Mouse (Mus musculus) embryonic facial prominence, embryonic 11.5 days (tissue): Measurements from ENCODE around the gene Tnnt3. TPM values are rescaled to one million over a fixed set of nuclear protein-coding genes. Genes with fewer than 3 reads are reported as not detected.

Experiments
- ATAC-seq: fragments of 200-750 bp; cut with Nextera tagmentation; replicated peaks from 2 replicates; pipeline ENCODE4 v1.8.0; 2017; ENCODE audit warnings: low read depth; ENCODE audit not compliant: insufficient number of reproducible peaks, low FRiP score, low TSS enrichment
- DNase-seq: peaks from one replicate; pipeline ENCODE4 v3.0.0-alpha.2; 2015; ENCODE audit warnings: low spot score
- H3K27ac ChIP-seq: fragments of 300-500 bp; sonication (generic); replicated peaks from 2 replicates; pipeline ENCODE4 v1.5.1; 2014; ENCODE audit warnings: mild to moderate bottlenecking, low read depth, low read length, control low read depth
- H3K27me3 ChIP-seq: fragments of 300-500 bp; sonication (generic); 2 replicates; pipeline ENCODE4 v1.6.1; 2014; ENCODE audit warnings: mild to moderate bottlenecking, low read length, moderate library complexity, mixed read lengths; ENCODE audit not compliant: control insufficient read depth, insufficient read depth
- H3K36me3 ChIP-seq: fragments of 300-500 bp; sonication (generic); replicated peaks from 2 replicates; pipeline ENCODE4 v1.6.1; 2014; ENCODE audit warnings: low read depth, mild to moderate bottlenecking, low read length, moderate library complexity, mixed read lengths; ENCODE audit not compliant: control insufficient read depth, insufficient read depth
- H3K4me1 ChIP-seq: fragments of 300-500 bp; sonication (generic); 2 replicates; pipeline ENCODE4 v1.6.1; 2014; ENCODE audit warnings: low read length, mixed read lengths; ENCODE audit not compliant: control insufficient read depth, insufficient read depth
- H3K4me2 ChIP-seq: fragments of 300-500 bp; sonication (generic); 2 replicates; pipeline ENCODE4 v1.6.1; 2014; ENCODE audit warnings: low read depth, mild to moderate bottlenecking, control low read depth, low read length, moderate library complexity
- H3K4me3 ChIP-seq: fragments of 300-500 bp; sonication (generic); 2 replicates; pipeline ENCODE4 v1.5.1; 2014; ENCODE audit warnings: low read depth, low read length, control low read depth
- H3K9ac ChIP-seq: fragments of 300-500 bp; sonication (generic); replicated peaks from 2 replicates; pipeline ENCODE4 v1.6.1; 2014; ENCODE audit warnings: mild to moderate bottlenecking, control low read depth, low read length
- H3K9me3 ChIP-seq: fragments of 300-500 bp; sonication (generic); replicated peaks from 2 replicates; pipeline ENCODE4 v1.6.1; 2016; ENCODE audit warnings: mild to moderate bottlenecking, low read length, inconsistent platforms, mixed read lengths; ENCODE audit not compliant: control insufficient read depth
- WGBS: fragments of 180-500 bp; shearing (Covaris S2); extraction: QIAGEN DNeasy Blood & Tissue Kit; methylation state at CpG from one replicate; pipeline ENCODE4 v1.1.7; 2014; 5-methylcytosine and 5-hydroxymethylcytosine counted together
- polyA plus RNA-seq: library from polyadenylated mRNA; unstranded; fragments of >200 nt; fragmentation: Nextera tagmentation; extraction: Ambion mirVana; gene quantifications from 2 replicates; pipeline ENCODE4 v1.2.1, GENCODE M21; 2014

Gene Tnnt3
- polyA plus RNA-seq, 1 experiment from 2014 or later = 2.8 TPM

- Histone ChIP-seq H3K4me2 (no peak overlapping the region), H3K27ac (no peak overlapping the region), H3K4me3 (no peak overlapping the region), H3K36me3 (no peaks in the 10 kb centered on the region), H3K9ac (no peak overlapping the region), H3K9me3 (no peaks in the 10 kb centered on the region), H3K27me3 (no peaks in the 10 kb centered on the region), H3K4me1 (peaks cover 22% of the 10 kb centered on the region)
- ATAC-seq (no peak), DNase-seq (no peak)
- WGBS = 37% methylated on average over 11 of the region's 11 CpGs
Measured at GRCm38 (mm10) chr7:142564955-142565643, 66.5 kb downstream of the Tnnt3 start.

Other genes starting within 250 kb of the Tnnt3 start
- gene Gm2431, start 240.5 kb upstream of the Tnnt3 start, polyA plus RNA-seq = not detected in 2 replicates
- gene Gm4559, start 224.5 kb upstream of the Tnnt3 start, polyA plus RNA-seq = not detected in 2 replicates
- not detected in 2 replicates for gene Krtap5-1, start 201.7 kb upstream of the Tnnt3 start, polyA plus RNA-seq
- gene Krtap5-4, start 195.3 kb upstream of the Tnnt3 start, polyA plus RNA-seq = 0.20 TPM in 1 of 2 replicates, not detected in the other
- 0.97 and 1.9 TPM in 2 replicates for gene Ifitm10, start 125.1 kb upstream of the Tnnt3 start, polyA plus RNA-seq
- gene Gm49369, start 116.2 kb upstream of the Tnnt3 start, polyA plus RNA-seq = 2.0 TPM in 1 of 2 replicates, not detected in the other
- 163 and 197 TPM in 2 replicates for gene Ctsd, start 110.8 kb upstream of the Tnnt3 start, polyA plus RNA-seq
- 0.52 TPM in 1 of 2 replicates, not detected in the other for gene Syt8, start 64.0 kb upstream of the Tnnt3 start, polyA plus RNA-seq
- 1.4 and 2.7 TPM in 2 replicates for gene Tnni2, start 57.0 kb upstream of the Tnnt3 start, polyA plus RNA-seq
- 23.3 and 23.7 TPM in 2 replicates for gene Lsp1, start 38.0 kb upstream of the Tnnt3 start, polyA plus RNA-seq
- gene Mrpl23, start 33.9 kb downstream of the Tnnt3 start, polyA plus RNA-seq = 16.4 and 17.2 TPM in 2 replicates
- gene Igf2, start 168.0 kb downstream of the Tnnt3 start, polyA plus RNA-seq = 313 and 355 TPM in 2 replicates
- 0.08 TPM in 1 of 2 replicates, not detected in the other for gene Gm49394, start 171.1 kb downstream of the Tnnt3 start, polyA plus RNA-seq
- not detected in 2 replicates for gene Ins2, start 244.5 kb downstream of the Tnnt3 start, polyA plus RNA-seq